Mouse (Mus musculus) ovary, adult 2 months (tissue): ENCODE data around the gene Rpl35a. TPM values are rescaled to one million over a fixed set of nuclear protein-coding genes. Genes with fewer than 3 reads are reported as not detected.

Source experiments
- polyA plus RNA-seq: library from polyadenylated mRNA; depleted of rRNA; stranded (reverse); fragments of >200 nt; gene quantifications from 2 replicates; pipeline ENCODE4 v1.2.3, GENCODE M21; 2012; rRNA removed

The Rpl35a gene
- 120 and 167 TPM in 2 replicates for polyA plus RNA-seq

GRCm38 (mm10) chr16:33056095-33056785 is at the start of gene Rpl35a, which contains the start of gene Iqcg:
Rpl35a (plus strand) TSS chr16:33056453.
Iqcg (minus strand) TSS chr16:33056218.

GRCm38 (mm10) chr16:33062024-33062681 is 5.9 kb downstream of the Rpl35a start, which contains the start of gene Lmln:
Lmln (plus strand) TSS chr16:33062521.

Other genes with a start within 250 kb of the Rpl35a start
- gene Smbd1, start 246.0 kb upstream of the Rpl35a start, polyA plus RNA-seq = not detected in 2 replicates
- gene Fyttd1, start 179.0 kb upstream of the Rpl35a start, polyA plus RNA-seq = 4.1 and 6.4 TPM in 2 replicates
- gene Rubcn, start 178.7 kb upstream of the Rpl35a start, polyA plus RNA-seq = 41.4 and 43.9 TPM in 2 replicates
- 19.9 and 23.6 TPM in 2 replicates for gene Lrch3, start 142.4 kb upstream of the Rpl35a start, polyA plus RNA-seq
- gene Iqcg, start 235 bp upstream of the Rpl35a start, polyA plus RNA-seq = 0.98 and 1.2 TPM in 2 replicates
- 6.8 and 8.8 TPM in 2 replicates for gene Lmln, start 6.1 kb downstream of the Rpl35a start, polyA plus RNA-seq
- 19.8 and 20.5 TPM in 2 replicates for gene Osbpl11, start 128.6 kb downstream of the Rpl35a start, polyA plus RNA-seq
- 5.6 and 9.0 TPM in 2 replicates for gene Snx4, start 195.0 kb downstream of the Rpl35a start, polyA plus RNA-seq